Mouse (Mus musculus): ENCODE results near the gene Entpd2.

The Entpd2 gene

GRCm38 (mm10) chr2:25395721-25396596 is at the start of gene Entpd2:
TSS of gene Entpd2 (plus strand) at chr2:25395874.
- DNase-seq (ENCODE audit: low spot score), result peak; percentile 36

DNA sequence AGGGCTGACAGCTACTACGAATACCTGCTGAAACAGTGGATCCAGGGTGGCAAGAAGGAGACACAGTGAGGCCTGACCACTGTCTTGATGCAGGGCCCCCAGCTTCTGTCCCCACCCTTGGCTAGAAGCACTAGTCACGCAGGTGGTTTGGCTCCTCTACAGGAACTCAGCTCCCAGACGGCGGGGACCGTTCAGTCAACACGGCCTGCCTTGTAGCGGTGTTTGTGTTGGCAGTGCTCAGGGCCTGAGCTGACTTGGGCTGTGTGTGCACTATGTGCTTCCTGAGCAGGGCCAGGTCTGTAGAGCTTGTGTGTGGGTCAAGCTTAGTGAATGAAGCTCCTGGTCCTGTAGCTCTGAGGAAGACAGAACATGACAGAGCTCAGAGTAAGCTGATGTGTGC is 47.5 kb upstream of the Entpd2 start:
- DNase-seq (ENCODE audit: low spot score), result no peak

DNA sequence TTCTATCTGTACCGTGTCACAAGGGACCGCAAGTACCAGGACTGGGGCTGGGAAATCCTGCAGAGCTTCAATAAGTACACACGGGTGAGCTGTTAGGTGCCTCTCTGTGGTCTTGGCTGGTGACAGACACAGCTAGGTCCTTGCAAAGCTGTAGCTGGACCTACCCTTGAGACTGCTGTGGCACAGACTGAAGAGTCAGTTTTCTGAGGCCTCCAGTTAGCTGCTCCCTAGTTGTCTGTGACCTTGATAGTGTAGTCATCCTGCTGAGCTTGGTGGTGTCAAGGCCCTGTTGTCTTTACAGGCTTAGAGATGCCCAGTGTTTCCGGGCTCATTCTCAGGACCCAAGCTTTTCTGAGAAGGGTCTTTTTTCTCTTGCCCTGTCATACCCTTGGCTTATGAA is 46.2 kb upstream of the Entpd2 start:
- DNase-seq (ENCODE audit: low spot score), result no peak

- DNase-seq (ENCODE audit: low spot score), result no peak
These were observed 45.0 kb upstream of the Entpd2 start for GRCm38 (mm10) chr2:25350701-25351100.

- DNase-seq (ENCODE audit: low spot score), result no peak
These were observed 41.5 kb upstream of the Entpd2 start for GRCm38 (mm10) chr2:25354211-25354610.

DNA sequence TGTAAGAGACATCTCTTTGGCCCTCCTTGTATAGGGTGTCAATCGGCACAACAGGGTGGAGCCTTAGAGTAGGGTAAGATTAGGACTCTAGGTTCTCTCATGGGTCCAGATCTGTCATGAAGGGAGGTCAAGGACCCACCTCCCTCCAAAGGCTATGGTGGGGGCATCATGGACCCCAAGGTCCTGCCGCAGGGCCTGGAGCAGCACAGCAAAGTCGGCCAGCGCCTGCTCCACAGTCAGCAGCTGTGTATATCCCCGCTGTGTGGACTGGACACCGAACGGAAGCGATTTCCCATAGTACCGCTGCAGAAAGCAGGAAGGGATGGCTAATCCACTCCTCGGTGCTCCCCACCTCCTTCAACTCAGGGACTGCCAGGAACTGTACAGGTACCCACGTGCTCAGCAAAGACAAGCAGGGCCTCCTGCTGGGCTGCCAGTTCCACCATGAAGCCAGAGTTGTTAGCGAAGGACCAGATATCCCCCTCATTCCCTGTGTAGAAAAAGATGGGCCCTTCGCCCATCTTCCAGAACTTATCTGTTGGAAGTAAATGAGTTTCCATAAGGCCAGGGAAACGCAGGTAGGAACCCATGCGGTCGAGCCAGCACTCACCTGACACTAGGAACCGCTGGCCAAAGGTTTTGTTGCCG is 40.1 kb upstream of the Entpd2 start:
- DNase-seq (ENCODE audit: low spot score), result no peak

DNA sequence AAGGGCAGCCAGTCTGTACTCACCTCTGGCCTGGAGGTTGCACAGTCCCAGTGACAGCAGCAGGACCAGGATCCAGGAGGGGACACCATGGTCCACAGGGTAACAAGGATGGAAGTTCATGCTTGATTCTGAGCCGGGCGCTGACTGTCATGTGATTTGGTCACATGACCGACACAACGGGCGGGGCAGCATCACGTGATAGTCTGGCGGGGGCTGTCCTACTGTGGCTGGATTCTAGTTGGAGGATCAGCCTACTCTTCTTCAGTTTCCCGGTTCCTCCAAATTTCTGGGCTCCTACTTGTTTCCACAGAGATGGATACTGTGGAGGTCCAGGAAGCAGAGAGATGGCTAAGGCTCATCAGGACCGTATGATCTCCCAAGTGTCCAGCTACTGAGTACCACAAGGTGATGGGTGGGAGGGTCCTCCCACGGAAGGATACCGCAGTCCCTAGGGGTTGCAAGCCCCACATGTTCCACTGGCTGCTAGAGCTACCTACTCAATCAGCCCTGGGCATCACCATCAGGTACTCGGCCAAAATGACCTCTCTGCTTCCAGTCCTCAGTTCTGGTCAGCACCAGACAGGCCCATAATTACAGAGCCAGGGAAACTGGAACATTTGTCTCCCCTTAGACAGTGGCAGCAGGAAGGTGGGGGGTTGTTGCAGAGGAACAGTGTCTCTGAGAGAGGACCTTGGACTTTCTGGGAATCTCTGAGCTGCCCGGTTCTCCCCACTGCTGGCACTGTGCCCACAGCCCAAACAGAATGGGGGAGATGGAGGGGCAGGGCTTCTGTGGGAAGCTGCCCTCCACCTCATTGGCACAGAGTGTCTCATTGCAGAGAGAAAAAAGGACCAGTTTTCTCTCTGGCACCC is 39.2 kb upstream of the Entpd2 start, which contains the start of gene Dpp7:
Gene Dpp7, minus strand, starts transcription at position 152 of the 872 bp plus-strand sequence.
- DNase-seq (ENCODE audit: low spot score), result peak; percentile 75

DNA sequence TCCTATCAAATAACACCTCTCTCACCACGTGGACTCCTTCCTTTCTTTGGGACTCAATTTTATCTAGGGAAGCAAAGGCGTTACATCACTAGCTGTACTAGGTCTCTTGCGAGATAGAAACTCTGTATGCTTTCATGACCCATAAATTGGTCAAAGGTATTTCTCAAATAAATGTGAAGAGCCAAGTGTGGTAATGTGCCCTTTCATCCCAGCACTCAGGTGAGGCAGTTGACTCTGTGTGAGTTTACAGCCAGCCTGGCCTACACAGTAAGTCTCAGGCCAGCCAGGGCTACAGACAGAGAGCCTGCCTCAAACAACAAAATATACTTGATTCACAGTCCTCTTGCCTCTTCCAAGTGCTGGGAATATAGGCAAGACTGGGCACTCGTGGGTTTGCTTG is 35.8 kb upstream of the Entpd2 start:
- DNase-seq (ENCODE audit: low spot score), result no peak

DNA sequence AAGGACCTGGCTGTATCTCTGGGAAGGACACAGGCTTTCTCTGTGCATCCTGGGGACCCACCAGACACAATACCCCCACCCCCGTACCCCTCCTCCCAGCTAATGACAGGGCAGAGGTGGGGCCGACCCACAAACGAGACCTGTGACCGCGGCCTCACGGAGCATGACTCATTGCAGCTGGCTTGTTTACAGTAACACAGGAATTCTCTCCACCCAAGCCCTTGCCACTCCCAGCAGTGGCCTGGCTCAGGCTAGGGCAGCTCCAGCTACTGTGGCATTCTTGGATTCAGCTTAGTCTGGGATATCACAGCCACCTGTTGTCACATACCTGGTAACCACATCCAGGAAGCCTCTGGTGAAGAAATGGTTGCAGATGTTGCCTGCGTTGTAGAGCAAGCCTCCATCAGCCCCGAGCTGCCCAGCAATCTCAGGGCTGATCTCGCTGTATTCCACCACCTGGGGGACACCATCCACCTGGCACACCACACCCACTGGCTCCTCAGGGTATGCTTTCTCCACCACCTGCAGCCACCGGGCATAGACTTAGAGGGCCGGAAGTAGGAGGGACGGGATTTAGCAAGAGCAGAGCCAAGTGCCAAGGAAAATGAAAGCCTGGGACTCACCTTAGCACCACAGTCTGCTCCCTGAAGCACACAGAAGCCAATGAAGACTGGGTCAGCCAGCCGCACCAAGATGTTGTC is 32.0 kb upstream of the Entpd2 start:
- DNase-seq (ENCODE audit: low spot score), result no peak

DNA sequence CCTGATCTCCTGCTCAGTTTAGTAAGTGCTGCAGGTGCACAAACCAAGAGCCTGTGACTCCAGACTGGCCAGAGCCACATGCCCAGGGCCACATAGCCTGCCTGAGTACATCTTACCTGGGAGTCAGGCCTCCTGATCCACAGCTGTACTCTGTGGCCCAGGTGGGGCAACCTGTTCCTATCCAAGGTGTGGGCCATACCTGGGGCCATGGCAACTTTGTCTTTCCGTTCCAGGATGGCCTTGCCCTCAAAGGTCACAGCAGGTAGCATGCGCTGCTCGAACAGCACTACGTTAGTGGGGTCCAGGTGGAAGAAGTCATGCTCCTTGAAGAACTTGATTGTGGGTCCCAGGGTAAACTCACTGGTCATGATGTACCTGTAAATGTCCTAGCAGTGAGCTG is 31.4 kb upstream of the Entpd2 start:
- DNase-seq (ENCODE audit: low spot score), result no peak

DNA sequence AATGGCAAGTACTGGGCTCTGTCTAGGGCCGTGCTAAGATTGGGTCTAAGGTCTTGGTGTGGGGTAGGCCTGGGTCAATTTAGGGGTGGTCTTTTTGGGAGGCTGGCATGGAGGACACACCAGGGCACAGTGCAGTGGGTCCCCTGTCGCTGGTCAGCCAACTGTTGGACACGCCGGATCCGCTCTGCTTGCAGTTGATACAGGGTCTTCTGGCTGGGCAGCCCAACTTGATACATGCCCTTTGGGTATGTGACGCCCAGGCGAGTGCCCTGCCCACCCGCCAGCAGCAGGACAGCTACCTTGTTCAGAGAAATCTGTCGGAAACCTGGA is 30.9 kb upstream of the Entpd2 start:
- no peak for DNase-seq (ENCODE audit: low spot score)

- DNase-seq (ENCODE audit: low spot score), result peak; percentile 80
These were observed 30.4 kb upstream of the Entpd2 start, which contains the start of gene Uap1l1 for GRCm38 (mm10) chr2:25365091-25365761. TSS of gene Uap1l1 (minus strand) at chr2:25365682.

GRCm38 (mm10) chr2:25369996-25370395 is 25.7 kb upstream of the Entpd2 start:
- DNase-seq (ENCODE audit: low spot score), result no peak

- DNase-seq (ENCODE audit: low spot score), result peak; percentile 84
These were observed 23.7 kb upstream of the Entpd2 start, which contains the start of gene Sapcd2 for GRCm38 (mm10) chr2:25371764-25372643. TSS of gene Sapcd2 (plus strand) at chr2:25372321.

- DNase-seq (ENCODE audit: low spot score), result no peak
These were observed 22.9 kb upstream of the Entpd2 start for GRCm38 (mm10) chr2:25372644-25373391.

- no peak for DNase-seq (ENCODE audit: low spot score)
These were observed 22.2 kb upstream of the Entpd2 start for GRCm38 (mm10) chr2:25373431-25373830.

GRCm38 (mm10) chr2:25376589-25376988 is 19.1 kb upstream of the Entpd2 start:
- no peak for DNase-seq (ENCODE audit: low spot score)

DNA sequence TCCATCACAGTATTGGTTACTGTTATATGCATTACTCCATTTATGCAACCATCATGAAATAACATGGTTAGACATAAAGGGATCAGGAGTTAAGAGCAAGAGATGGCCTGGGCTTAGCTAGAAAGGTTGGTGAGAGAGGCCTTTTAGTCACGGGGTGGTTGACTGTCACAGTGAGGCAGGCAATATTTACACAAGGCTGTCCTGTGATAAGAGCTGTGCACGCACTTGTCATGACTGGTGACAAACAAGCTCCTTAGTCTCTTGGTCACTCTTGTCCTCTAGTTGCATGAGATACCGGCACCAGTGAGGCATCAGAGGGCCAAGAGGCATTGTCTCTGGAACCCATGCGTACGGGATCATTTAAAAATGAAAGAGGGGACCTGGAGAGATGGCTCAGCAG is 11.2 kb upstream of the Entpd2 start:
- no peak for DNase-seq (ENCODE audit: low spot score)

- DNase-seq (ENCODE audit: low spot score), result peak; percentile 15
These were observed 4.4 kb upstream of the Entpd2 start for GRCm38 (mm10) chr2:25391266-25391665.

All from testis, postnatal 14 days (tissue).